Mouse (Mus musculus) gastrocnemius, adult 2 months (tissue): ENCODE results near the gene Mrgprf. TPM values are rescaled to one million over a fixed set of nuclear protein-coding genes. Genes with fewer than 3 reads are reported as not detected.

Source experiments
- DNase-seq: peaks from one replicate; pipeline ENCODE4 v3.0.0; 2022
- H3K27ac ChIP-seq: fragments of 200-600 bp; 2 replicates; pipeline ENCODE4 v1.8.1; 2022; ENCODE audit warnings: mild to moderate bottlenecking
- H3K4me3 ChIP-seq: fragments of 200-600 bp; 2 replicates; pipeline ENCODE4 v1.8.1; 2022; ENCODE audit warnings: mild to moderate bottlenecking, moderate library complexity
- CTCF ChIP-seq: fragments of 200-600 bp; IDR thresholded peaks from 2 replicates; pipeline ENCODE4 v1.8.1; 2022; ENCODE audit warnings: antibody characterized with exemption, mild to moderate bottlenecking, moderate library complexity
- intact Hi-C: fragments of 180-260 bp; cut with DNase I; formaldehyde crosslinking; loops from one replicate; pipeline ENCODE4 v1.15.1; 2025
- total RNA-seq, 2 experiments: library from RNA; stranded (reverse); gene quantifications; 2 replicates each; pipeline ENCODE4 v1.2.3; 2021

Gene Mrgprf
- total RNA-seq, 2 experiments from 2014 or later = 2.7 to 2.8 TPM

GRCm38 (mm10) chr7:145285476-145285875, 15.2 kb upstream of the Mrgprf start:
- Histone ChIP-seq H3K27ac (no peak overlapping the region), H3K4me3 (no peak overlapping the region)
- DNase-seq = no peak
- TF ChIP-seq CTCF = no peak
- intact Hi-C loops = no loop called here

- intact Hi-C loops = no loop called here
- Histone ChIP-seq H3K27ac (no peak overlapping the region), H3K4me3 (no peak overlapping the region)
- DNase-seq = peak; percentile 48
- no peak for TF ChIP-seq CTCF
Measured at GRCm38 (mm10) chr7:145287410-145287809, 13.2 kb upstream of the Mrgprf start.

GRCm38 (mm10) chr7:145289302-145289701, 11.3 kb upstream of the Mrgprf start:
- intact Hi-C loops = no loop called here
- no peak for DNase-seq
- peak; percentile 47 for TF ChIP-seq CTCF
- Histone ChIP-seq H3K4me3 (no peak overlapping the region), H3K27ac (no peak overlapping the region)

GRCm38 (mm10) chr7:145291847-145292246, 8.8 kb upstream of the Mrgprf start:
- no peak for TF ChIP-seq CTCF
- intact Hi-C loops = no loop called here
- no peak overlapping the region for H3K4me3 ChIP-seq

GRCm38 (mm10) chr7:145292726-145293125, 7.9 kb upstream of the Mrgprf start:
- intact Hi-C loops = no loop called here
- H3K27ac ChIP-seq = no peak overlapping the region
- no peak for DNase-seq
- H3K4me3 ChIP-seq = no peak overlapping the region
- no peak for TF ChIP-seq CTCF

More at GRCm38 (mm10) chr7:145291847-145292246, 8.8 kb upstream of the Mrgprf start:
- no peak for DNase-seq
- H3K27ac ChIP-seq = no peak overlapping the region

GRCm38 (mm10) chr7:145293859-145294258, 6.8 kb upstream of the Mrgprf start:
- no peak for DNase-seq
- intact Hi-C loops = no loop called here
- Histone ChIP-seq H3K4me3 (no peak overlapping the region), H3K27ac (no peak overlapping the region)
- peak; percentile 50 for TF ChIP-seq CTCF

GRCm38 (mm10) chr7:145298666-145299490, 1.8 kb upstream of the Mrgprf start:
- DNase-seq = no peak
- intact Hi-C loops = no loop called here
- Histone ChIP-seq H3K27ac (peak overlapping the region; percentile 86), H3K4me3 (no peak overlapping the region)
- peak; percentile 11; the same call in 1 of the 2 replicates for TF ChIP-seq CTCF

- no peak for TF ChIP-seq CTCF
- Histone ChIP-seq H3K4me3 (peak overlapping the region; percentile 36), H3K27ac (peak overlapping the region; percentile 86)
- peak; percentile 79 for DNase-seq
- intact Hi-C loops = no loop called here
Measured at GRCm38 (mm10) chr7:145299562-145300320, 887 bp upstream of the Mrgprf start.

GRCm38 (mm10) chr7:145301008-145301340, 346 bp downstream of the Mrgprf start:
- peak overlapping the region; percentile 71 for H3K4me3 ChIP-seq
- no peak for TF ChIP-seq CTCF
- H3K27ac ChIP-seq = peak overlapping the region; percentile 86
- intact Hi-C loops = no loop called here
- DNase-seq = no peak

GRCm38 (mm10) chr7:145301341-145302005, 845 bp downstream of the Mrgprf start:
- peak; percentile 78 for DNase-seq
- H3K27ac ChIP-seq = peak overlapping the region; percentile 86

GRCm38 (mm10) chr7:145302488-145303285, 2.1 kb downstream of the Mrgprf start:
- Histone ChIP-seq H3K27ac (peak overlapping the region; percentile 86), H3K4me3 (peak overlapping the region; percentile 71)
- no peak for TF ChIP-seq CTCF
- peak; percentile 84 for DNase-seq
- intact Hi-C loops = no loop called here

More at GRCm38 (mm10) chr7:145301341-145302005, 845 bp downstream of the Mrgprf start:
- no peak for TF ChIP-seq CTCF
- intact Hi-C loops = no loop called here
- H3K4me3 ChIP-seq = peak overlapping the region; percentile 71

- DNase-seq = no peak
- Histone ChIP-seq H3K27ac (no peak overlapping the region), H3K4me3 (no peak overlapping the region)
- intact Hi-C loops = no loop called here
- no peak for TF ChIP-seq CTCF
Measured at GRCm38 (mm10) chr7:145304153-145304552, 3.5 kb downstream of the Mrgprf start.
